Mouse (Mus musculus): ENCODE data around the gene 1700092M07Rik. TPM values are rescaled to one million over a fixed set of nuclear protein-coding genes. Genes with fewer than 3 reads are reported as not detected.

Gene 1700092M07Rik
- total RNA-seq, 2 experiments from 2014 or later: 0.95 TPM; not detected in 1

- DNase-seq: no peak
- intact Hi-C loops (cut with DNase I): no loop called here
Observed at GRCm38 (mm10) chr19:8736160-8736467, 4.4 kb upstream of the 1700092M07Rik start.

GRCm38 (mm10) chr19:8738911-8739310, 1.6 kb upstream of the 1700092M07Rik start:
- intact Hi-C loops (cut with DNase I): no loop called here
- DNase-seq: no peak

- intact Hi-C loops (cut with DNase I): loop anchor here (5.0 kb wide), 1 partner anchor 63 kb away; the partner anchor contains the start of gene Zbtb3
- DNase-seq: no peak
Observed at GRCm38 (mm10) chr19:8739646-8740045, 872 bp upstream of the 1700092M07Rik start.

- intact Hi-C loops (cut with DNase I): loop anchor here (5.0 kb wide), 1 partner anchor 61 kb away; the partner anchor contains the start of gene Zbtb3
- DNase-seq: peak; percentile 93
Observed at GRCm38 (mm10) chr19:8741243-8741869, 838 bp downstream of the 1700092M07Rik start, which contains the start of gene Stx5a. TSS of gene Stx5a (plus strand) at chr19:8741413.

GRCm38 (mm10) chr19:8742176-8742575, 1.7 kb downstream of the 1700092M07Rik start:
- no peak for DNase-seq
- intact Hi-C loops (cut with DNase I): loop anchor here (5.0 kb wide), 1 partner anchor 60 kb away; the partner anchor contains the start of gene Zbtb3

- DNase-seq: no peak
- intact Hi-C loops (cut with DNase I): no loop called here
Observed at GRCm38 (mm10) chr19:8745382-8745781, 4.9 kb downstream of the 1700092M07Rik start.

- intact Hi-C loops (cut with DNase I): no loop called here
- DNase-seq: no peak
Observed at GRCm38 (mm10) chr19:8747368-8747767, 6.8 kb downstream of the 1700092M07Rik start.

- no peak for DNase-seq
Observed at GRCm38 (mm10) chr19:8755652-8756051, 15.1 kb downstream of the 1700092M07Rik start.

GRCm38 (mm10) chr19:8756635-8757387, 16.3 kb downstream of the 1700092M07Rik start, which contains the start of gene Nxf1:
TSS of gene Nxf1 (plus strand) at chr19:8757073.
- peak; percentile 96 for DNase-seq
- intact Hi-C loops (cut with DNase I): no loop called here

More at GRCm38 (mm10) chr19:8755652-8756051, 15.1 kb downstream of the 1700092M07Rik start:
- intact Hi-C loops (cut with DNase I): no loop called here

- no peak for DNase-seq
- intact Hi-C loops (cut with DNase I): no loop called here
Observed at GRCm38 (mm10) chr19:8757471-8757998, 17.0 kb downstream of the 1700092M07Rik start.

- no peak for DNase-seq
- intact Hi-C loops (cut with DNase I): no loop called here
Observed at GRCm38 (mm10) chr19:8758899-8759298, 18.4 kb downstream of the 1700092M07Rik start.

- no peak for DNase-seq
- intact Hi-C loops (cut with DNase I): no loop called here
Observed at GRCm38 (mm10) chr19:8760757-8761156, 20.2 kb downstream of the 1700092M07Rik start.

- intact Hi-C loops (cut with DNase I): no loop called here
- no peak for DNase-seq
Observed at GRCm38 (mm10) chr19:8763276-8763675, 22.8 kb downstream of the 1700092M07Rik start.

- intact Hi-C loops (cut with DNase I): no loop called here
- DNase-seq: no peak
Observed at GRCm38 (mm10) chr19:8765562-8765961, 25.0 kb downstream of the 1700092M07Rik start.

GRCm38 (mm10) chr19:8770567-8771270, 30.2 kb downstream of the 1700092M07Rik start, which contains the start of gene Tmem223:
TSS of gene Tmem223 (plus strand) at chr19:8770996.
- peak; percentile 83 to 88 for DNase-seq
- intact Hi-C loops (cut with DNase I): loop anchor here (5.0 kb wide), 1 partner anchor 47 kb away; the partner anchor contains the start of gene Ttc9c

GRCm38 (mm10) chr19:8772996-8773395, 32.5 kb downstream of the 1700092M07Rik start:
- no peak for DNase-seq
- intact Hi-C loops (cut with DNase I): loop anchor here (5.0 kb wide), 1 partner anchor 44 kb away; the partner anchor contains the start of gene Ttc9c

GRCm38 (mm10) chr19:8773409-8773808, 32.9 kb downstream of the 1700092M07Rik start:
- intact Hi-C loops (cut with DNase I): loop anchor here (5.0 kb wide), 1 partner anchor 44 kb away; the partner anchor contains the start of gene Ttc9c
- DNase-seq: no peak

- intact Hi-C loops (cut with DNase I): loop anchor here (5.0 kb wide), 1 partner anchor 43 kb away; the partner anchor contains the start of gene Ttc9c
- DNase-seq: peak; percentile 95 to 97
Observed at GRCm38 (mm10) chr19:8774086-8774835, 33.7 kb downstream of the 1700092M07Rik start, which contains the start of gene Tmem179b. TSS of gene Tmem179b (minus strand) at chr19:8774467.

GRCm38 (mm10) chr19:8774951-8775421, 34.5 kb downstream of the 1700092M07Rik start:
- intact Hi-C loops (cut with DNase I): loop anchor here (5.0 kb wide), 1 partner anchor 42 kb away; the partner anchor contains the start of gene Ttc9c
- no peak for DNase-seq
